Mouse (Mus musculus) liver, embryonic 15.5 days (tissue): ENCODE measurements at regions not wholly inside any gene's neighbourhood (a gene's known extent, or its start where the extent isn't known, plus 50 kb on each side); places are given as distances from the start of the nearest gene placed in this dataset.

ENCODE experiments used
- ATAC-seq: fragments of 200-750 bp; cut with Nextera tagmentation; 2 replicates; pipeline ENCODE4 v1.8.0; 2017; ENCODE audit warnings: moderate number of reproducible peaks, mild to moderate bottlenecking, moderate library complexity; ENCODE audit not compliant: insufficient read depth
- H3K27ac ChIP-seq: fragments of 300-500 bp; sonication (generic); replicated peaks from 2 replicates; pipeline ENCODE4 v1.5.1; 2015; ENCODE audit warnings: mild to moderate bottlenecking, inconsistent platforms
- H3K27me3 ChIP-seq: fragments of 300-500 bp; sonication (generic); 2 replicates; pipeline ENCODE4 v1.6.1; 2015; ENCODE audit warnings: mild to moderate bottlenecking, inconsistent platforms
- H3K36me3 ChIP-seq: fragments of 300-500 bp; sonication (generic); replicated peaks from 2 replicates; pipeline ENCODE4 v1.6.1; 2015; ENCODE audit warnings: moderate library complexity, mild to moderate bottlenecking, inconsistent platforms
- H3K4me1 ChIP-seq: fragments of 300-500 bp; sonication (generic); replicated peaks from 2 replicates; pipeline ENCODE4 v1.6.1; 2015; ENCODE audit warnings: inconsistent platforms
- H3K4me2 ChIP-seq: fragments of 300-500 bp; sonication (generic); 2 replicates; pipeline ENCODE4 v1.6.1; 2015; ENCODE audit warnings: moderate library complexity, mild to moderate bottlenecking, inconsistent platforms
- H3K4me3 ChIP-seq: fragments of 300-500 bp; sonication (generic); replicated peaks from 2 replicates; pipeline ENCODE4 v1.5.1; 2015; ENCODE audit warnings: mild to moderate bottlenecking, inconsistent platforms
- H3K9ac ChIP-seq: fragments of 300-500 bp; sonication (generic); 2 replicates; pipeline ENCODE4 v1.6.1; 2015; ENCODE audit warnings: moderate library complexity, mild to moderate bottlenecking, inconsistent platforms
- H3K9me3 ChIP-seq: fragments of 300-500 bp; sonication (generic); replicated peaks from 2 replicates; pipeline ENCODE4 v1.6.1; 2016; ENCODE audit warnings: inconsistent platforms
- WGBS: fragments of 180-500 bp; shearing (Covaris S2); methylation state at CpG from one replicate; pipeline ENCODE4 v1.1.7; 2015; ENCODE audit warnings: mixed read lengths; ENCODE audit not compliant: insufficient replicate concordance; 5-methylcytosine and 5-hydroxymethylcytosine counted together

- H3K9ac ChIP-seq = no peak overlapping the region
- no peaks in the 10 kb centered on the region for H3K36me3 ChIP-seq
- no peak overlapping the region for H3K4me3 ChIP-seq
- H3K4me2 ChIP-seq = no peak overlapping the region
- no peaks in the 10 kb centered on the region for H3K27me3 ChIP-seq
- 59% methylated on average over 1 of the region's 1 CpGs for WGBS
- no peaks in the 10 kb centered on the region for H3K9me3 ChIP-seq
- H3K4me1 ChIP-seq = no peaks in the 10 kb centered on the region
- ATAC-seq = no peak
- no peak overlapping the region for H3K27ac ChIP-seq
Measured at GRCm38 (mm10) chr14:33864796-33865195, 58.6 kb upstream of the Gdf10 start.

GRCm38 (mm10) chr14:33865746-33866145 lies 57.6 kb upstream of the Gdf10 start:
- Histone ChIP-seq H3K4me3 (no peak overlapping the region), H3K4me1 (no peaks in the 10 kb centered on the region), H3K9ac (no peak overlapping the region), H3K27ac (no peak overlapping the region), H3K4me2 (no peak overlapping the region), H3K27me3 (no peaks in the 10 kb centered on the region), H3K9me3 (no peaks in the 10 kb centered on the region), H3K36me3 (no peaks in the 10 kb centered on the region)
- 70% methylated on average over 2 of the region's 2 CpGs for WGBS
- no peak for ATAC-seq

DNA sequence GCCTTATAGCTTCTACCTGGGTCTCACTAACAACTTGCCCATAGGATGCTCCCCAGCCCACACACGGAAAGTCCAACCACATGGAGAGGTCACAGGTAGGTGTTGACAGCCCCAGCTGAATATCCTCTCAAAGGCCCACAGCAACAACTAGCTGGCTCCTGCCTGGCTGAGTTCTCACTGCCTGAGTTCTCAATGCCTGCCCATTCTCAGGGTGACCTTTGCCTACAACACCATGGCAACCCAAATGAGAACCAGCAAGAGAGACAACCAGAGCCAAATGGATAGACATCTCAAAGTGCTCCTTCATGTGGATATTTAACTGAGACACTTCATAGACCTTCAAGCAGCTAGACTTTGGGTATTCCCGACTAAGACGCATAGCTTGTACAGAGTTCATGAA lies 55.7 kb upstream of the Gdf10 start:
- Histone ChIP-seq H3K4me3 (no peak overlapping the region), H3K27me3 (no peaks in the 10 kb centered on the region), H3K4me1 (no peaks in the 10 kb centered on the region), H3K9ac (no peak overlapping the region), H3K36me3 (no peaks in the 10 kb centered on the region), H3K4me2 (no peak overlapping the region), H3K27ac (no peak overlapping the region), H3K9me3 (no peaks in the 10 kb centered on the region)
- 48% methylated on average over 3 of the region's 3 CpGs for WGBS
- no peak for ATAC-seq
